Mouse (Mus musculus): ENCODE measurements around the gene Chkb. TPM values are rescaled to one million over a fixed set of nuclear protein-coding genes. Genes with fewer than 3 reads are reported as not detected.
A peak's percentile ranks its signal among the peaks of the same experiment; 100 is the strongest.

The Chkb gene
- total RNA-seq, 2 experiments from 2014 or later, result 44.8 to 55.0 TPM

GRCm38 (mm10) chr15:89402471-89402870 is 27.2 kb downstream of the Chkb start:
- DNase-seq, result no peak

GRCm38 (mm10) chr15:89399716-89400115 is 30.0 kb downstream of the Chkb start:
- no peak for DNase-seq

GRCm38 (mm10) chr15:89398146-89398545 is 31.6 kb downstream of the Chkb start:
- DNase-seq, result no peak

GRCm38 (mm10) chr15:89396883-89397282 is 32.8 kb downstream of the Chkb start:
- DNase-seq, result no peak

GRCm38 (mm10) chr15:89390081-89390480 is 39.6 kb downstream of the Chkb start:
- DNase-seq, result no peak

- DNase-seq, result no peak
These were observed 42.6 kb downstream of the Chkb start for GRCm38 (mm10) chr15:89387127-89387526.

- no peak for DNase-seq
These were observed 45.1 kb downstream of the Chkb start, which contains the start of gene Klhdc7b for GRCm38 (mm10) chr15:89384617-89385016. Gene Klhdc7b (plus strand): TSS chr15:89384917.

GRCm38 (mm10) chr15:89379429-89379828 is 50.3 kb downstream of the Chkb start:
- DNase-seq, result no peak

GRCm38 (mm10) chr15:89378831-89379401 is 50.8 kb downstream of the Chkb start, which contains the start of gene Odf3b:
Gene Odf3b (minus strand): TSS chr15:89379282.
- peak; percentile 72 to 74 for DNase-seq

- DNase-seq, result no peak
These were observed 51.5 kb downstream of the Chkb start for GRCm38 (mm10) chr15:89377938-89378828.

- no peak for DNase-seq
These were observed 52.3 kb downstream of the Chkb start for GRCm38 (mm10) chr15:89377362-89377761.

GRCm38 (mm10) chr15:89376957-89377356 is 52.8 kb downstream of the Chkb start, which contains the start of gene Tymp:
Gene Tymp (minus strand): TSS chr15:89377039.
- no peak for DNase-seq

Other genes starting within 250 kb of the Chkb start
- gene Plxnb2, start 249.1 kb downstream of the Chkb start, total RNA-seq (2021), result 10 to 100 TPM; 76.7 to 83.5 TPM
- 1 to 10 TPM; 8.3 to 9.6 TPM for gene Dennd6b, start 233.4 kb downstream of the Chkb start, total RNA-seq (2021)
- gene Ppp6r2, start 218.4 kb downstream of the Chkb start, total RNA-seq (2021), result 10 to 100 TPM; 75.1 to 76.9 TPM
- 10 to 100 TPM; 57.6 to 57.8 TPM for gene Sbf1, start 114.6 kb downstream of the Chkb start, total RNA-seq (2021)
- not detected for gene Adm2, start 107.2 kb downstream of the Chkb start, total RNA-seq (2021)
- not detected for gene Miox, start 95.5 kb downstream of the Chkb start, total RNA-seq (2021)
- 10 to 100 TPM; 25.8 to 26.1 TPM for gene Lmf2, start 74.2 kb downstream of the Chkb start, total RNA-seq (2021)
- gene Ncaph2, start 74.2 kb downstream of the Chkb start, total RNA-seq (2021), result 10 to 100 TPM; 50.7 to 62.9 TPM
- 10 to 100 TPM; 29.0 to 30.9 TPM for gene Sco2, start 56.1 kb downstream of the Chkb start, total RNA-seq (2021)
- gene Tymp, start 52.9 kb downstream of the Chkb start, total RNA-seq (2021), result under 1 TPM; 0.49 to 0.50 TPM
- 1 to 10 TPM in 1 of 2 experiments, under 1 TPM in 1; 0.72 to 1.7 TPM for gene Odf3b, start 50.6 kb downstream of the Chkb start, total RNA-seq (2021)
- not detected for gene Klhdc7b, start 45.0 kb downstream of the Chkb start, total RNA-seq (2021)
- not detected for gene Syce3, start 19.4 kb downstream of the Chkb start, total RNA-seq (2021)
- 100 to 1,000 TPM; 559 to 601 TPM for gene Cpt1b, start 4.0 kb downstream of the Chkb start, total RNA-seq (2021)
- 1 to 10 TPM; 1.3 to 1.6 TPM for gene C730034F03Rik, start 319 bp downstream of the Chkb start, total RNA-seq (2021)
- gene Gm44502, start 212 bp downstream of the Chkb start, total RNA-seq (2021), result 1 to 10 TPM; 4.6 to 5.0 TPM
- under 1 TPM; 0.07 to 0.33 TPM for gene Mapk8ip2, start 24.0 kb upstream of the Chkb start, total RNA-seq (2021)
- 10 to 100 TPM; 12.5 to 15.2 TPM for gene Arsa, start 47.5 kb upstream of the Chkb start, total RNA-seq (2021)
- gene Shank3, start 69.7 kb upstream of the Chkb start, total RNA-seq (2021), result 10 to 100 TPM; 35.9 to 40.4 TPM
- under 1 TPM in 1 of 2 experiments, not detected in 1; 0.35 TPM for gene Acr, start 138.4 kb upstream of the Chkb start, total RNA-seq (2021)
- gene Rabl2, start 162.0 kb upstream of the Chkb start, total RNA-seq (2021), result 1 to 10 TPM; 2.3 to 4.7 TPM

Data from heart, adult 18-20 months (tissue).